Mouse (Mus musculus): ENCODE data around the gene Ptpre. TPM values are rescaled to one million over a fixed set of nuclear protein-coding genes. Genes with fewer than 3 reads are reported as not detected.

Gene Ptpre
- total and polyA plus RNA-seq, 3 experiments = 2.3 to 6.9 (median 3.7) TPM

DNA sequence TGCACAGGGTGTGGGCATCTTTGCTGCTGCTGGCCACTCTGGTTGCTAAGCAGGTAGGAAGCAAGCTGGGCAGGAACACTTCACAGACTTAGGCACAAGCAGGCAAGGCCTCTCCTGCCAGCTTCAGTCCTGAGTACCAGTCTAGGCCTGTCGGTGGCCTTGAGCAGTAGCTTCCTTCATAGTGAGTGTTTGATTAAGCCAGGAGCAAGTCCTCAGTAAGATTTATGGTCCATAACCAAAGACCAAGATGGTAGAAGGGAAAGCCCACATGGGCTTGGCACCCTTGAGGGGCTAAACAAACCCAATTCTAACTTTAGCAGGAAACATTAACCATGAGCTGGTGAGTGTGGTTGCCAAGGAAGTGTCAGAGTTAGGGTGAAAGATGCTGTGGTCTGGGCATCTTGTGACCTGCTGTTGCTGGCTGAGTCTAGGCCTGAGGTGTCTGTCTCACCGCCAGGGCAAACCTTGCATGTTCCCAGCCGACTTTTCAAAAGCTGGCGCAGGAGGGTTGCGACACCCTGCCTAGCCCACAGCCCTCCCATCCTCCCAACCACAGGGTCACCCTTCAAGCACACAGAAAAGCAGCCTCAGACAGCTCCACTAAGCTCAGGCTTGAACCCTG lies 122.1 kb downstream of the Ptpre start:
- Histone ChIP-seq H3K27ac (ENCODE audit: insufficient read depth, low read depth) (no peak overlapping the region), H3K9ac (ENCODE audit: insufficient read depth, low read depth) (no peak overlapping the region), H3K4me1 (ENCODE audit: control insufficient read depth in 1 of 2, insufficient read depth in 2 of 2) (peaks cover 7 to 53% of the 10 kb centered on the region in 2 experiments; a peak in 3 of 4 replicates), H3K36me3 (replicated peaks in 1 of 2; ENCODE audit: control insufficient read depth in 1 of 2, insufficient read depth in 1 of 2, low read length in 1 of 2) (peaks cover 18 to 34% of the 10 kb centered on the region in 2 experiments), H3K4me3 (replicated peaks in 1 of 3; ENCODE audit: low read depth in 2 of 3, low read length in 2 of 3, poor library complexity in 1 of 3) (no peak overlapping the region), H3K4me2 (ENCODE audit: insufficient read depth, low read depth, poor library complexity, severe bottlenecking) (no peak overlapping the region), H3K9me3 (replicated peaks; ENCODE audit: low read length) (no peaks in the 10 kb centered on the region), H3K27me3 (replicated peaks) (no peaks in the 10 kb centered on the region), H3K79me2 (replicated peaks; ENCODE audit: control insufficient read depth, extremely low read depth, insufficient read depth, poor library complexity, severe bottlenecking) (no peaks in the 10 kb centered on the region)
- TF ChIP-seq E2F4 (IDR thresholded peaks at IDR 0.05; ENCODE audit: insufficient replicate concordance, low read depth, low read length) (no peak), SIN3A (IDR thresholded peaks at IDR 0.05; ENCODE audit: low read length) (no peak), POLR2AphosphoS2 (IDR thresholded peaks at IDR 0.05; ENCODE audit: low read depth, low read length) (no peak), JUND (conservative IDR thresholded peaks at IDR 0.05; ENCODE audit: low read depth, low read length) (no peak), ELF1 (IDR thresholded peaks at IDR 0.05; ENCODE audit: low read depth, low read length) (no peak), HCFC1 (IDR thresholded peaks at IDR 0.05; ENCODE audit: low read depth, low read length) (no peak)
- in situ Hi-C loops (cut with MboI; ENCODE audit: low pct_ligation_motif_present, low pct_unique_long_range_greater_than_20kb, low sequenced_read_pairs) = no loop called here
- DNase-seq (ENCODE audit: extremely low read depth) = no peak
- dilution Hi-C loops (cut with MboI; ENCODE audit: extremely low pct_ligation_motif_present, extremely low pct_unique_long_range_greater_than_20kb, low sequenced_read_pairs) = no loop called here

DNA sequence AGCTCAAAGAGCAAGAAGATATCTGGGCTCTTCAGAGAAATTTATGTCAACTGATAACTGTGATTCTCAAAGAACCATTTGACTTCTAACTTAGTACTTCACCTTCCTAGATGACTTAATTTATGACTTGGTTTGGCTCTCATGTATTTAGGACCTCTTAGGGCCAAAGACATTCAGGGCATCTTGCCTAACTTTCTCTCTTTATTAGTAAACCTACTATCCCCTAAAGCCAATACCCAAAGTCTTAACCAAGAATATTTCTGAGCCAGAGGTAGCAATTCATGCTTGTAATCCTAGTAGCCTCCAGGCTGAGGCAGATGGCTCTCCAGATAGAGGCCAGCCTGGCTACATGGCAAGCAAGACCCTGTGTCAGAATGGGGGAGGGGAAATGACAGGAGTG lies 123.0 kb downstream of the Ptpre start:
- H3K4me2 ChIP-seq (ENCODE audit: insufficient read depth, low read depth, poor library complexity, severe bottlenecking) = no peak overlapping the region
- H3K27me3 ChIP-seq (replicated peaks) = no peaks in the 10 kb centered on the region
- H3K9ac ChIP-seq (ENCODE audit: insufficient read depth, low read depth) = no peak overlapping the region
- dilution Hi-C loops (cut with MboI; ENCODE audit: extremely low pct_ligation_motif_present, extremely low pct_unique_long_range_greater_than_20kb, low sequenced_read_pairs) (no loop called here), in situ Hi-C loops (cut with MboI; ENCODE audit: low pct_ligation_motif_present, low pct_unique_long_range_greater_than_20kb, low sequenced_read_pairs) (loop anchor here (10.0 kb wide), 1 partner anchor 166 kb away; no protein-coding TSS in a partner anchor)
- no peak overlapping the region for H3K27ac ChIP-seq (ENCODE audit: insufficient read depth, low read depth)
- TF ChIP-seq SMC3 (IDR thresholded peaks at IDR 0.05; ENCODE audit: low read depth, low read length) = no peak
- TF ChIP-seq ZKSCAN1 (IDR thresholded peaks at IDR 0.05; ENCODE audit: borderline replicate concordance, low read depth, low read length) = no peak
- TF ChIP-seq ETS1 (conservative IDR thresholded peaks at IDR 0.05; ENCODE audit: low read depth, low read length) = no peak
- no peak for TF ChIP-seq MAX (IDR thresholded peaks at IDR 0.05; ENCODE audit: low read length)
- no peak for TF ChIP-seq MYC (IDR thresholded peaks at IDR 0.05; ENCODE audit: low read depth, low read length)
- no peak for TF ChIP-seq CTCF (conservative IDR thresholded peaks at IDR 0.05 in 1 of 2, IDR thresholded peaks at IDR 0.05 in 1 of 2; ENCODE audit: low read depth in 2 of 2, low read length in 2 of 2)
- no peak for TF ChIP-seq ZNF384 (IDR thresholded peaks at IDR 0.05; ENCODE audit: low read depth, low read length)
- TF ChIP-seq RAD21 (IDR thresholded peaks at IDR 0.05; ENCODE audit: low read depth, low read length) = no peak
- no peak for TF ChIP-seq RCOR1 (conservative IDR thresholded peaks at IDR 0.05; ENCODE audit: low read depth, low read length)
- TF ChIP-seq E2F4 (IDR thresholded peaks at IDR 0.05; ENCODE audit: insufficient replicate concordance, low read depth, low read length) = no peak
- TF ChIP-seq IRF4 (IDR thresholded peaks at IDR 0.05; ENCODE audit: low read depth, low read length) = no peak
- TF ChIP-seq POLR2A (IDR thresholded peaks at IDR 0.05; ENCODE audit: low read depth, low read length) = no peak
- TF ChIP-seq MEF2A (IDR thresholded peaks at IDR 0.05; ENCODE audit: borderline replicate concordance, low read depth, low read length) = no peak
- no peak for TF ChIP-seq JUN (IDR thresholded peaks at IDR 0.05; ENCODE audit: insufficient read depth, low read depth, low read length)
- no peak for TF ChIP-seq TCF12 (IDR thresholded peaks at IDR 0.05; ENCODE audit: low read depth, low read length)
- TF ChIP-seq TBP (conservative IDR thresholded peaks at IDR 0.05; ENCODE audit: low read depth, low read length) = no peak
- no peak for TF ChIP-seq MAFK (IDR thresholded peaks at IDR 0.05; ENCODE audit: insufficient replicate concordance, low read length)
- no peak for TF ChIP-seq NRF1 (IDR thresholded peaks at IDR 0.05; ENCODE audit: low read depth, low read length)
- no peak overlapping the region for H3K4me3 ChIP-seq (replicated peaks in 1 of 3; ENCODE audit: low read depth in 2 of 3, low read length in 2 of 3, poor library complexity in 1 of 3)
- H3K36me3 ChIP-seq (replicated peaks in 1 of 2; ENCODE audit: control insufficient read depth in 1 of 2, insufficient read depth in 1 of 2, low read length in 1 of 2) = peaks cover 18 to 41% of the 10 kb centered on the region in 2 experiments
- H3K9me3 ChIP-seq (replicated peaks; ENCODE audit: low read length) = no peaks in the 10 kb centered on the region
- no peak for DNase-seq (ENCODE audit: extremely low read depth)
- H3K4me1 ChIP-seq (ENCODE audit: control insufficient read depth in 1 of 2, insufficient read depth in 2 of 2) = peaks cover 1 to 48% of the 10 kb centered on the region in 2 experiments; a peak in 3 of 4 replicates
- no peaks in the 10 kb centered on the region for H3K79me2 ChIP-seq (replicated peaks; ENCODE audit: control insufficient read depth, extremely low read depth, insufficient read depth, poor library complexity, severe bottlenecking)
